Mouse (Mus musculus): ENCODE data around the gene Cd82. TPM values are rescaled to one million over a fixed set of nuclear protein-coding genes. Genes with fewer than 3 reads are reported as not detected.

Cd82 gene
- polyA plus RNA-seq, 1 experiment: 118 TPM

DNA sequence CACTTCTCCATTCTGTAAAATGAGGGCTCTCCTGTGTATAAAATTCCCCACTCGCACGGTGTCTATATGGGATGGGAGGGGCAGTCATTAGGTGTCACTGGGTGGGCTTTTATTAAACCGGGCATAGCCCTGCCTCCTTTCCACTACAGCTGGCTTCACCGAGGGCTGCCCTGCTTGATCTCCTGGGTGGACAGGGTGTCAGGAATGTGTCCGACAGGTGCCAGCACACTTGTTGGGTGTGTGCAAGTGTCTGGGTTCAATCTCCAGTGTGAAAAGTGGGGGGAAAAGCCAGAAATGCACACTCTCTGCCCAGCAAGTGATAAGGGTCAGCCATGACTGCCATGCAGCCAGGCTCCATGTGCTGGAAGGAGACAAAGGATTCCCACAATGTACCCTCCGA lies 10.9 kb downstream of the Cd82 start:
- peaks cover 7% of the 10 kb centered on the region for H3K36me3 ChIP-seq (ENCODE audit: control insufficient read depth, insufficient read depth)
- peaks cover 59% of the 10 kb centered on the region for H3K79me2 ChIP-seq (ENCODE audit: control insufficient read depth, insufficient read depth)
- H3K27me3 ChIP-seq (ENCODE audit: control insufficient read depth, insufficient read depth, insufficient read length): no peaks in the 10 kb centered on the region
- H3ac ChIP-seq (ENCODE audit: control insufficient read depth, insufficient read length, low read depth): no peak overlapping the region
- TF ChIP-seq MYOG (IDR thresholded peaks at IDR 0.05; ENCODE audit: control insufficient read depth, extremely low read depth, insufficient read length): no peak
- no peak for TF ChIP-seq MAX (IDR thresholded peaks at IDR 0.05)
- no peak for TF ChIP-seq USF1 (IDR thresholded peaks at IDR 0.05; ENCODE audit: low read depth)
- no peak for TF ChIP-seq CTCF (IDR thresholded peaks at IDR 0.05; ENCODE audit: control insufficient read depth, insufficient read depth, insufficient read length)
- no peak for TF ChIP-seq MYOD1 (IDR thresholded peaks at IDR 0.05; ENCODE audit: control insufficient read depth, insufficient read length, low read depth)
- TF ChIP-seq FOSL1 (IDR thresholded peaks at IDR 0.05; ENCODE audit: insufficient read depth, low read length, poor library complexity, severe bottlenecking): no peak
- no peak for TF ChIP-seq CEBPB (IDR thresholded peaks at IDR 0.05; ENCODE audit: low read depth)
- no peak overlapping the region for H3K4me3 ChIP-seq (ENCODE audit: insufficient read depth, poor library complexity, severe bottlenecking)
- H3K79me3 ChIP-seq (ENCODE audit: low read depth): peaks cover 2% of the 10 kb centered on the region

DNA sequence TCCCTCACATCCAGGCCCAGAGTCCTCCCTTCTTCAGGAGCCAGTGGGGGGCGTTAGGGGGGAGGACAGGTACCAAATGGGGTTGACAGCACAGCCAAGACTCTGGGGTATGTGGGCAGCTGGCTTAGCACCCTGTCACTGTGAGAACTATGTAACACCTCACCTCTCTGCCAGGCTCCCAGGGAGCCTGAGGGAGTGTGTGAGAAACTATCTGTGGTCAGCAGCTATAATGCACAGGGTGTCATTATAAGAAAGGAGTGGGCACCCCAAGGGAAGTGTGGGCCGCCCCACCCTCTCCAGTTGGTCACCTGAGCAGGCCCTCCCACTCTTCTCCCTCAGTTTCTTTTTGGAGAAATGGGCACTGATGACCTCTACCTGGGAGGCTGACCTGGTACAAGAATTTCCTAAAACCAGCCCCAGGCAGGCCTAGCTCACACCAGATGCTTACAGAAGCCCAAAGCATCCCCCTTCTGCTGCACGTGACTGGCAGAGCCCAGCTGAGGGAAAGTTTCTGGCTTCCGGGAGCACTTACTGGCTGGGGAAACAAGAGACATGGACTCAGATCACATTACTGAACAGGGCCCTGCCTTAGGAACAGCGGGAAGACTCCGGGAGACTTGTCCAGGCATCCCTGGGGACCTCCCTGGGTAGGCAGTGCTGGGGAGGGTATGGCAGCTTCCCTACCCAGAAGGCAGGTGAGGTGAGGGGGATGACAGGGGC lies 11.6 kb downstream of the Cd82 start:
- TF ChIP-seq USF1 (IDR thresholded peaks at IDR 0.05; ENCODE audit: low read depth): peak; percentile 92
- no peak for TF ChIP-seq FOSL1 (IDR thresholded peaks at IDR 0.05; ENCODE audit: insufficient read depth, low read length, poor library complexity, severe bottlenecking)
- Histone ChIP-seq H3K36me3 (ENCODE audit: control insufficient read depth, insufficient read depth) (peaks cover 11% of the 10 kb centered on the region), H3K79me3 (ENCODE audit: low read depth) (peaks cover 1% of the 10 kb centered on the region), H3ac (ENCODE audit: control insufficient read depth, insufficient read length, low read depth) (peak overlapping the region; percentile 3), H3K4me3 (ENCODE audit: insufficient read depth, poor library complexity, severe bottlenecking) (no peak overlapping the region), H3K27me3 (ENCODE audit: control insufficient read depth, insufficient read depth, insufficient read length) (no peaks in the 10 kb centered on the region), H3K79me2 (ENCODE audit: control insufficient read depth, insufficient read depth) (peaks cover 59% of the 10 kb centered on the region)

DNA sequence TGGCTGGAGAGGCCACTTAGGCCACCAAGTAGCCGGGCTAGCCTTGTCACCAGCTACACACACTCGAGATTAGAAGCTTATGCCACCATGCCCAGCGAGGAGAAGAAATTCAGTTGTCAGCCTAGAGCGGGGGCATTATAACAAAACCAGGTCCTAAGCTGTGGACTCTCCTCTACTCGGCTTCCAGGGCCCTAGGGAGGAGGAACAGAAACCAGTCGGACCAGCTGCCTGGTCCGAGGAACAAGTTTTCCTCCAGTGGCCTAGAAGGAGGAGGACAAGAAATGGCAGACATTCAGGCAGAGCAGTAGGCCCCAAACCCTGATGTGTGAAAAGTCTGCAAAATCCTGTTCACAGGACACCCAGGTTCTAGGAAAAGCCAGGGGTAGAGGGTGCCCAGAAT lies 12.2 kb downstream of the Cd82 start:
- peaks cover 57% of the 10 kb centered on the region for H3K79me2 ChIP-seq (ENCODE audit: control insufficient read depth, insufficient read depth)
- H3K79me3 ChIP-seq (ENCODE audit: low read depth): peaks cover 1% of the 10 kb centered on the region
- H3K36me3 ChIP-seq (ENCODE audit: control insufficient read depth, insufficient read depth): peaks cover 11% of the 10 kb centered on the region
- no peaks in the 10 kb centered on the region for H3K27me3 ChIP-seq (ENCODE audit: control insufficient read depth, insufficient read depth, insufficient read length)
- TF ChIP-seq MYOD1 (IDR thresholded peaks at IDR 0.05; ENCODE audit: control insufficient read depth, insufficient read length, low read depth): no peak
- no peak for TF ChIP-seq USF1 (IDR thresholded peaks at IDR 0.05; ENCODE audit: low read depth)
- TF ChIP-seq CEBPB (IDR thresholded peaks at IDR 0.05; ENCODE audit: low read depth): no peak
- no peak for TF ChIP-seq MAX (IDR thresholded peaks at IDR 0.05)
- no peak for TF ChIP-seq MYOG (IDR thresholded peaks at IDR 0.05; ENCODE audit: control insufficient read depth, extremely low read depth, insufficient read length)
- TF ChIP-seq FOSL1 (IDR thresholded peaks at IDR 0.05; ENCODE audit: insufficient read depth, low read length, poor library complexity, severe bottlenecking): no peak
- no peak for TF ChIP-seq CTCF (IDR thresholded peaks at IDR 0.05; ENCODE audit: control insufficient read depth, insufficient read depth, insufficient read length)
- no peak overlapping the region for H3ac ChIP-seq (ENCODE audit: control insufficient read depth, insufficient read length, low read depth)
- no peak overlapping the region for H3K4me3 ChIP-seq (ENCODE audit: insufficient read depth, poor library complexity, severe bottlenecking)

DNA sequence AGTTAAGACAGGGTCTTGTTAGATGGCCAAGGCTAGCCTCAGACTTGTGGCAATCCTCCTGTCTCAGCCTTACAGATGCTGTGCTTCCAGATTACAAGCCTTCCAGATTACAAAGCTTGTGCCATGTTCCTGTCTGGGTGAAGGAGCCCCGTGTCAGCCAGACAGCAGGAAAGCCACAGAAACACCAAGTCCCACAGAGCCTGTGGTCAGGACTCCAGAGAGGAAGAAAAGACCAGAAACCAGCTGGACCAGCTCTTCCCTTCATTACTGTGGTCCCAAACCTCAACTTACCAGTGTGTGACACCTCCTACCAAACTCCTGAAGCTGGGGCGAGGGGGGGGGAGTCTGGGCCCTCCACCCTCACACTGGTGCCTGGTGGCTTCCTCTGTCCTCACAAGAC lies 13.3 kb downstream of the Cd82 start:
- Histone ChIP-seq H3K79me2 (ENCODE audit: control insufficient read depth, insufficient read depth) (peaks cover 57% of the 10 kb centered on the region), H3ac (ENCODE audit: control insufficient read depth, insufficient read length, low read depth) (no peak overlapping the region), H3K27me3 (ENCODE audit: control insufficient read depth, insufficient read depth, insufficient read length) (no peaks in the 10 kb centered on the region), H3K79me3 (ENCODE audit: low read depth) (peaks cover 1% of the 10 kb centered on the region), H3K4me3 (ENCODE audit: insufficient read depth, poor library complexity, severe bottlenecking) (no peak overlapping the region), H3K36me3 (ENCODE audit: control insufficient read depth, insufficient read depth) (peaks cover 11% of the 10 kb centered on the region)
- no peak for TF ChIP-seq MYOD1 (IDR thresholded peaks at IDR 0.05; ENCODE audit: control insufficient read depth, insufficient read length, low read depth)
- no peak for TF ChIP-seq CEBPB (IDR thresholded peaks at IDR 0.05; ENCODE audit: low read depth)
- TF ChIP-seq MYOG (IDR thresholded peaks at IDR 0.05; ENCODE audit: control insufficient read depth, extremely low read depth, insufficient read length): no peak
- no peak for TF ChIP-seq CTCF (IDR thresholded peaks at IDR 0.05; ENCODE audit: control insufficient read depth, insufficient read depth, insufficient read length)
- TF ChIP-seq USF1 (IDR thresholded peaks at IDR 0.05; ENCODE audit: low read depth): no peak
- TF ChIP-seq FOSL1 (IDR thresholded peaks at IDR 0.05; ENCODE audit: insufficient read depth, low read length, poor library complexity, severe bottlenecking): no peak
- TF ChIP-seq MAX (IDR thresholded peaks at IDR 0.05): no peak

DNA sequence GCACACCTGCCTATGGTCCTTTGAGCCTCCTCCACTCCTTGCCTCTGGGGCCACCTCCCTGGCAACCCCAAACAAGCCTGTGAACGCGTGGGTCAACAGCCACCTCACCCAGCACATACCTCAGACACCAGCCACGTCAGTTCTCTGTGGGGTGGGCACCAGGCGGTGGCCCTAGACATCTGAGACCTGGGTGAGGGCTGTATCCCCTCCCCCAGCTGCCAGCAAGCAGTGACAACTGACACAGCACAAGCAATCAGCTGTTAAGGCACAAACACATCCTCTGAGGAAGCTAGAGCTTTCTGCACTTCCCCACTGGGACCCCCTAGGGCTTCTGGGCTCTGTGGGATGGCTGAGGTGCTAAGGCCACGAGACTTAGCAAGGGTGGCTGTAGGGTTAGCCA lies 14.2 kb downstream of the Cd82 start:
- Histone ChIP-seq H3K4me3 (ENCODE audit: insufficient read depth, poor library complexity, severe bottlenecking) (no peak overlapping the region), H3K36me3 (ENCODE audit: control insufficient read depth, insufficient read depth) (peaks cover 8% of the 10 kb centered on the region), H3K79me3 (ENCODE audit: low read depth) (no peaks in the 10 kb centered on the region), H3ac (ENCODE audit: control insufficient read depth, insufficient read length, low read depth) (no peak overlapping the region), H3K27me3 (ENCODE audit: control insufficient read depth, insufficient read depth, insufficient read length) (no peaks in the 10 kb centered on the region), H3K79me2 (ENCODE audit: control insufficient read depth, insufficient read depth) (peaks cover 50% of the 10 kb centered on the region)
- TF ChIP-seq CEBPB (IDR thresholded peaks at IDR 0.05; ENCODE audit: low read depth) (no peak), MYOD1 (IDR thresholded peaks at IDR 0.05; ENCODE audit: control insufficient read depth, insufficient read length, low read depth) (no peak), FOSL1 (IDR thresholded peaks at IDR 0.05; ENCODE audit: insufficient read depth, low read length, poor library complexity, severe bottlenecking) (no peak), MYOG (IDR thresholded peaks at IDR 0.05; ENCODE audit: control insufficient read depth, extremely low read depth, insufficient read length) (no peak), USF1 (IDR thresholded peaks at IDR 0.05; ENCODE audit: low read depth) (no peak), CTCF (IDR thresholded peaks at IDR 0.05; ENCODE audit: control insufficient read depth, insufficient read depth, insufficient read length) (no peak), MAX (IDR thresholded peaks at IDR 0.05) (no peak)
